In the genomic region with DNA sequence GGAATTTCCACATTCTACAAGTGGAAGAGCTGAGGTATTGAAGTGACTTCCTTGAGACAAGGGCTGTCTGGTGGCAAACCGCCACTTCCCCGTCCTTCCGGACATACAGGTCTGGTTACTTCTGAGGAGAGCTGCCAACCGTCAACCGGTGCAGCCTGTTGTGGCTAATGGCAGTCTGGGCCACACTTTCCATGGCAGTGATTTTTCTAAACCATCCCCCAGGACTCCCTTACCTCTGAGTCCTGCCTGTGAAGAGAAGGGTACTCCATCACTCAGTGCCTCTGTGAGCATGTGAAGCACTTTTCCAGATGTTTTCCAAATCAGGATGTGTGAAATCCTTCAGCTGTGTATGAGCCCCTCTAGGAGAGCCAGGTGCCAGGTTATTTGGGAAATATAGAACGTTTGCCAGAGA, we compare ENCODE assay signal across 9 mouse cellular contexts.
DNase-seq lines count a peak whose midpoint lies in the region; ATAC-seq and TF ChIP-seq lines count a peak whose summit lies in the region.
"Had no signal": no experiment of that assay in that cellular context is flagged by ENCODE, and none has a peak within 500 bp of the region (broad histone marks: within the 10 kb centered on the region; RNA-seq: fewer than 3 reads in every experiment).

No protein-coding gene starts in this region.

- peak; percentile 21 for DNase-seq in heart, postnatal 4 days
- peak; percentile 70 for DNase-seq in gonadal fat pad, adult 2 months (ENCODE audit: low read depth)
- peak; percentile 87 to 89 for DNase-seq in lung, adult 18-20 months
- peak; percentile 53 for DNase-seq in ovary, postnatal 14 days (ENCODE audit: low spot score)
- no peak for DNase-seq in heart, adult 18-20 months
- no peak for DNase-seq in thymus, postnatal 10 days (ENCODE audit: low spot score in 2 of 2)
- DNase-seq in hindbrain, postnatal 0 days (ENCODE audit: low spot score): no peak

- TF ChIP-seq CTCF in hindbrain, postnatal 0 days (IDR thresholded peaks at IDR 0.05; ENCODE audit: low read depth): no peak

- H3K4me3 ChIP-seq in heart, embryonic 12.5 days: no peak overlapping the region
- H3K4me3 ChIP-seq in hindbrain, postnatal 0 days (ENCODE audit: low read length): no peak overlapping the region
- H3K4me3 ChIP-seq: heart, embryonic 13.5 days had no signal

- no peaks in the 10 kb centered on the region for H3K27me3 ChIP-seq in heart, embryonic 12.5 days (replicated peaks)
- H3K27me3 ChIP-seq in hindbrain, postnatal 0 days (ENCODE audit: insufficient read depth, low read length): no peaks in the 10 kb centered on the region
- H3K27me3 ChIP-seq: heart, embryonic 13.5 days had no signal

- no peak overlapping the region for H3K4me2 ChIP-seq in heart, embryonic 12.5 days
- H3K4me2 ChIP-seq in hindbrain, postnatal 0 days (ENCODE audit: low read depth, low read length): no peak overlapping the region
- H3K4me2 ChIP-seq: heart, embryonic 13.5 days had no signal

- no peak for ATAC-seq in heart, embryonic 12.5 days (ENCODE audit: insufficient number of reproducible peaks, low FRiP score)
- no peak for ATAC-seq in hindbrain, postnatal 0 days

- no peak overlapping the region for H3K27ac ChIP-seq in heart, embryonic 12.5 days (ENCODE audit: poor library complexity, severe bottlenecking)
- no peak overlapping the region for H3K27ac ChIP-seq in hindbrain, postnatal 0 days
- H3K27ac ChIP-seq: heart, embryonic 13.5 days had no signal

- H3K9ac ChIP-seq in heart, embryonic 12.5 days: no peak overlapping the region
- H3K9ac ChIP-seq in hindbrain, postnatal 0 days (replicated peaks; ENCODE audit: low read length): no peak overlapping the region
- H3K9ac ChIP-seq: heart, embryonic 13.5 days had no signal

- 0 out of 2 replicates have a peak, but pooled peaks cover 5% of the 10 kb centered on the region for H3K4me1 ChIP-seq in heart, embryonic 12.5 days (replicated peaks)
- no peaks in the 10 kb centered on the region for H3K4me1 ChIP-seq in hindbrain, postnatal 0 days (ENCODE audit: insufficient read depth, low read length)

- WGBS in heart, embryonic 12.5 days: 67% methylated on average over 6 of the region's 6 CpGs
- WGBS in hindbrain, postnatal 0 days: 74% methylated on average over 6 of the region's 6 CpGs

- no peaks in the 10 kb centered on the region for H3K9me3 ChIP-seq in heart, embryonic 12.5 days (replicated peaks)
- no peaks in the 10 kb centered on the region for H3K9me3 ChIP-seq in hindbrain, postnatal 0 days (ENCODE audit: low read length)
- H3K9me3 ChIP-seq: heart, embryonic 13.5 days had no signal

- no peaks in the 10 kb centered on the region for H3K36me3 ChIP-seq in heart, embryonic 12.5 days
- H3K36me3 ChIP-seq in hindbrain, postnatal 0 days (ENCODE audit: insufficient read depth, low read length): no peaks in the 10 kb centered on the region
- H3K36me3 ChIP-seq: heart, embryonic 13.5 days had no signal

Comparison
In these comparisons a context has a peak if more than half of its experiments do, and no peak if none do; other contexts are left out.
1. DNase-seq: peak in heart, postnatal 4 days (single experiment), gonadal fat pad, adult 2 months (single experiment), lung, adult 18-20 months (2 of 2) and ovary, postnatal 14 days (single experiment); none in heart, adult 18-20 months (0 of 2), thymus, postnatal 10 days (0 of 2) and hindbrain, postnatal 0 days (single experiment).